Mouse (Mus musculus) heart, postnatal 0 days (tissue): ENCODE data around the gene Men1. TPM values are rescaled to one million over a fixed set of nuclear protein-coding genes. Genes with fewer than 3 reads are reported as not detected.
A peak's percentile ranks its signal among the peaks of the same experiment; 100 is the strongest.

Experiments
- ATAC-seq: fragments of 200-750 bp; cut with Nextera tagmentation; 2 replicates; pipeline ENCODE4 v1.8.0; 2017; ENCODE audit warnings: low read depth, moderate number of reproducible peaks, moderate library complexity; ENCODE audit not compliant: insufficient read depth
- DNase-seq: peaks from one replicate; pipeline ENCODE4 v3.0.0-alpha.2; 2016; ENCODE audit warnings: low spot score
- H3K27ac ChIP-seq: fragments of 300-500 bp; sonication (generic); 2 replicates; pipeline ENCODE4 v1.5.1; 2014; ENCODE audit warnings: low read depth, mild to moderate bottlenecking
- H3K27me3 ChIP-seq: fragments of 300-500 bp; sonication (generic); 2 replicates; pipeline ENCODE4 v1.6.1; 2014; ENCODE audit warnings: low read length, mixed read lengths; ENCODE audit not compliant: control insufficient read depth, insufficient read depth
- H3K36me3 ChIP-seq: fragments of 300-500 bp; sonication (generic); replicated peaks from 2 replicates; pipeline ENCODE4 v1.6.1; 2014; ENCODE audit warnings: low read length, mixed read lengths; ENCODE audit not compliant: control insufficient read depth, insufficient read depth
- H3K4me1 ChIP-seq: fragments of 300-500 bp; sonication (generic); 2 replicates; pipeline ENCODE4 v1.6.1; 2014; ENCODE audit warnings: antibody characterized with exemption; ENCODE audit not compliant: control insufficient read depth, insufficient read depth
- H3K4me2 ChIP-seq: fragments of 300-500 bp; sonication (generic); 2 replicates; pipeline ENCODE4 v1.6.1; 2014; ENCODE audit warnings: low read depth, mild to moderate bottlenecking, low read length, moderate library complexity
- H3K4me3 ChIP-seq: fragments of 300-500 bp; sonication (generic); 2 replicates; pipeline ENCODE4 v1.5.1; 2014; ENCODE audit warnings: low read depth, low read length
- H3K9ac ChIP-seq: fragments of 300-500 bp; sonication (generic); replicated peaks from 2 replicates; pipeline ENCODE4 v1.6.1; 2014; ENCODE audit warnings: low read depth, low read length, mixed read lengths
- H3K9me3 ChIP-seq: fragments of 300-500 bp; sonication (generic); replicated peaks from 2 replicates; pipeline ENCODE4 v1.6.1; 2016; ENCODE audit warnings: low read length; ENCODE audit not compliant: control insufficient read depth
- CTCF ChIP-seq: IDR thresholded peaks from 2 replicates; pipeline ENCODE4 v1.5.1; 2016; ENCODE audit warnings: antibody characterized with exemption, control low read depth, low read depth
- EP300 ChIP-seq: IDR thresholded peaks from 2 replicates; pipeline ENCODE4 v1.6.1; 2016; ENCODE audit warnings: antibody characterized with exemption, low read depth
- WGBS: fragments of 180-500 bp; shearing (Covaris S2); extraction: QIAGEN DNeasy Blood & Tissue Kit; methylation state at CpG from one replicate; pipeline ENCODE4 v1.1.7; 2014; 5-methylcytosine and 5-hydroxymethylcytosine counted together
- polyA plus RNA-seq: library from polyadenylated mRNA; unstranded; fragments of >200 nt; fragmentation: Nextera tagmentation; extraction: Ambion mirVana; gene quantifications from 2 replicates; pipeline ENCODE4 v1.2.1, GENCODE M21; 2015
- total RNA-seq: library from RNA; depleted of rRNA; stranded (reverse); fragments of >200 nt; gene quantifications from 2 replicates; pipeline ENCODE4 v1.2.3, GENCODE M21; 2014; ENCODE audit warnings: low replicate concordance; rRNA removed

Men1 gene
- total RNA-seq (20.6 and 46.5 TPM in 2 replicates), polyA plus RNA-seq (20.1 and 20.3 TPM in 2 replicates)

DNA sequence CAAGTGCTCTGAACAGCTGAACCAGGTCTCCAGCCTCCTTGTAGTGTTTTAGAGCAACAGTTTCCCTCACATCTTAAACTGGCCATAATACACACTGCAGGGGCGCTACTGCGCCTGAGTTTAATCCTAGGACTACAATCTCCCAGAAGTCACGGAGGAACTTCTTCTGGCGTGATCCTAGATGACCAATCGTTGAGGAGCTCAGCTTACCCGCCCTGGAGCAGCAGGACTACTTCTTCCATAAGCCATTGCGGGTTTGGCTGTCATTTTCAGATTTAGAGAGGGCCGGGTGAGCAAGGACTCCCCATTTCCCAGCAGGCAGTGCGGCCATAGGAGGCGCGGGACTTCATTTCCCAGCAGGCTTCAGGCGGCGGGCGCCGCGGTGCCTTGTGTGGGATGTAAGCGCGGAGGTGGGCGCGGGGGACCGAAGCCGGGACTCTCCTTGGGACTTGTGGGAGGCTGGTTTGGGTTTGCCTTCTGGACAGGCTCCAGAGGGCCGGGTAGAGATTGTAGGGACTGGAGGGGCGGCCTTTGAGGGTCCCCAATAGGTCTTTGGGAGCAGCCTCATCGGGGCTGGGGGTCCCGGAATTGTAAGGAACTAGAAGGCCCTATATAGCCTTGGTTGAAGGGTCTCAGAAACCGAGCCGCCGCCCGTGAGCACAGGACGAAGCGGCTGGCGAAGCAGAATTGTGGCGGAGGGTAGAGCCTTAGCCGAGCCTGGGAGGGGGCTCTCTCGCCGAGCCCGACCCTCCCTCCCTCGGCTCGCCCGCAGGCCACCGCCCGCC is at the start of gene Men1:
Gene Men1, plus strand, starts transcription at position 307 of the 785 bp plus-strand sequence.
- peak; percentile 93 for ATAC-seq
- Histone ChIP-seq H3K27ac (peak within 1 kb of the TSS; percentile 79), H3K27me3 (no peaks in the 10 kb centered on the region), H3K36me3 (peaks cover 31% of the 10 kb centered on the region), H3K4me2 (peak within 1 kb of the TSS; percentile 97), H3K9me3 (no peaks in the 10 kb centered on the region), H3K4me3 (peak within 1 kb of the TSS; percentile 78), H3K9ac (peak within 1 kb of the TSS; percentile 65), H3K4me1 (peaks cover 18% of the 10 kb centered on the region)
- TF ChIP-seq CTCF (peak; percentile 40; the same call in 1 of the 2 replicates), EP300 (no peak)
- peak; percentile 99 for DNase-seq
- WGBS: under 1% methylated on average over 35 of the region's 43 CpGs

DNA sequence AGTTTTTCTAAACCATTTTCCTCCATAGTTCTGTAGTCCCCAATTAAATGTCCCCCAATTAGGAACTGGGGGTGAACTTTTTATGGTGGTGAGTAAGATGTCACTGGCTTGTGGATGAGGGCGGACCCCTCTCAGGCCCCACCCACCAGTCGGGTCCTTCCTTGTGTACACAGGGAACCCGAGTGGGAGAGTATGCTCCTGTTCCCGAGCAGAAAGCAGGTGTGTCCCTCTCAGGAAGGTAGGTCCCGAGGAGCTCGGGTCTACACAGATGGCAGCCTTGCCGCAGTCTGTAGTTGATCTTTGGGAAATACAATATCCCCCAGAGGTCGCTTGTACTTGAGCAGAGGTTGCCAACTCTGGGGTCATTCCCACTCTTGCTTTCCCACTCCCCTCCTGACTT is 49.6 kb upstream of the Men1 start:
- no peak for TF ChIP-seq CTCF
- no peak for TF ChIP-seq EP300
- DNase-seq: no peak
- no peaks in the 10 kb centered on the region for H3K27me3 ChIP-seq
- peak overlapping the region; percentile 11; the same call in 1 of the 2 replicates for H3K4me2 ChIP-seq
- H3K4me3 ChIP-seq: no peak overlapping the region
- no peak for ATAC-seq
- H3K36me3 ChIP-seq: peaks cover 46% of the 10 kb centered on the region
- H3K9ac ChIP-seq: no peak overlapping the region
- H3K4me1 ChIP-seq: peaks cover 50% of the 10 kb centered on the region
- no peaks in the 10 kb centered on the region for H3K9me3 ChIP-seq
- WGBS: 49% methylated on average over 8 of the region's 8 CpGs
- H3K27ac ChIP-seq: peak overlapping the region; percentile 82

DNA sequence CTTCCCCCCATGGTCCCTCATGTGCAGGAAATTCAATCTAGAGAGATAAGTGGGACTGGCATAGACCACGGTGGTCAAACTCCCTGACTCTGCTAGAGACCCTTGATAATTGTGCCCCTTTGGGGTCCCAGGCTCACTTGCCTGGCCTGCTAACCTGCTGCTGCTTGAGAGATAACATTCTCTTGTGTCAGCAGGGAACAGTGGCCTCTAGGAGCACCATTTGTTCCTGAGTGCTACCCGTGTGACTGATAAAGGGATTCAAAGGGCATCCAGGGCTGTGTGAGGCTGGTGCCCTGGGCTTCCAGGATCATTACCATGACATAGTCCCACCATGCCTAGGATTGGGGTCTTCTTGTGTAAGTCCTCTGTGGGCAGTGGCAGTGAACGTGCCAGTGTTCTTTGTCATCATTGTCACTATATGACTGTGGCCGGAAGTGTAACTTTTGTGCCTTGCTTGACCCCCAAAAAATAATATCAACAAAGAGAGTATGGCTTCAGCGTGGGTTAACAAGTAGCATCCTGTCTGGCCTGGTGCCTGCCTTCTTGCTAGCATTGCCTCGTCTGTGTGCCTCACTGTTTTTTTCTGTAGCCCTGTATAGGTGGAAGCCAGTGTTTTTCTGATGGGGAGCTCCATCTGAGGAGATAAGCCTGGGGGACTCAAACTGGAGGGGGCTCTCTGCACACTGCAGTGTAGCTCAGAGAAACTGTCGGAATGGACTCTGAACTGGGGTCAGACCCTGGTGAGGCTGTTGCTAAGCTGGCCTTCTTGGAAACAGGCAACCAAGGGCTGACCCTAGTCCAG is 48.9 kb upstream of the Men1 start:
- H3K27me3 ChIP-seq: no peaks in the 10 kb centered on the region
- H3K9ac ChIP-seq: no peak overlapping the region
- H3K4me2 ChIP-seq: peak overlapping the region; percentile 11; the same call in 1 of the 2 replicates
- peak overlapping the region; percentile 82 for H3K27ac ChIP-seq
- H3K9me3 ChIP-seq: no peaks in the 10 kb centered on the region
- peaks cover 40% of the 10 kb centered on the region for H3K36me3 ChIP-seq
- 26% methylated on average over 7 of the region's 7 CpGs for WGBS
- H3K4me3 ChIP-seq: no peak overlapping the region
- DNase-seq: peak; percentile 30
- H3K4me1 ChIP-seq: peaks cover 47% of the 10 kb centered on the region
- TF ChIP-seq CTCF: no peak
- no peak for TF ChIP-seq EP300
- ATAC-seq: peak; percentile 45

DNA sequence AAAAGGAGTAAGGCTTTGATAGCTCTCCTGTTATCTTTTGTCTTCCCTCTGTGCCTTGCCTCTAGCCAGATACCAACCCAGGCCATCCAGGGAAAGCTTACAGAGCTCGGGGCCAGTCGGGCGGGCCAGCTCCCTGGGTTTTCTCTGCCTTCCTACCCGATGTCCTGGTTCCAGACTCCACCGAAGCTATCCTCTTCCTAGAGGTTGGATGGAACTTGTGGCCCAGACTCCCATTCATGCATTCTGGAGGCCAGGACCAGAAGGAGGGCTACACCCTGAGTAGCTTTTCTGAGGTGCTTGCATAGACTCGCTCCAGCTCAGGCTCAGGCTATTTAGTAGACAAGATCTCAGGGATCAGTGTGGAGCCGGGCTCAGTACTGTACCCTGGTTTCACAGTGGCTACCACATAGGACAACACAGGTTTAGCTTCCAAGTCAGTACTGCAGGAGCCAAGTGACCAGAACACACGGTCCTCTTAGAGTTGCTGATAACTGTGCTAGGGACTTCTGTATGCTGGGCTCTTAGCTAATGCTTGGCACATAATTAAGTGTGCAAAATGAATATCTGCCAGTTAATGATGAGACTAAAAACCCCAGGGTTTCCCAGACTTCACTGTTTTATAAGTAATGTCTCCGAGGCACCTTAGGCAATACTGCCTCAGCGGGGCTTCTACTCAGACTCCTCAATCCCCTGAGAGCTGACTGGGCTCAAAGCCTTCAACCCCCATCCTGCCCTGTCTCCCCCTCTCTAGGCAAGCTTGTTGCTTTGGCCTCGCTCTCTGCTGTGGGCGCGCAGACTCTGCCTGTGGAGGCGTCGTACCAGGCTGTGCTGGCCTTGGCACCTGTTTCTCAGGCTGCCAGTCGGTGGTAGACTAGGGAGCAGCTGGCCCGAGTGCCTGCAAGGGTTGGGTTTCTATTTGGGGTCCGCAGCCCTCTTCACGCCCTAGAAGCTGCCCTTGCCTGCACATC is 48.1 kb upstream of the Men1 start:
- H3K4me3 ChIP-seq: no peak overlapping the region
- ATAC-seq (no peak), DNase-seq (no peak)
- 65% methylated on average over 19 of the region's 19 CpGs for WGBS
- H3K4me2 ChIP-seq: peak overlapping the region; percentile 11; the same call in 1 of the 2 replicates
- H3K9me3 ChIP-seq: no peaks in the 10 kb centered on the region
- peak overlapping the region; percentile 82 for H3K27ac ChIP-seq
- no peaks in the 10 kb centered on the region for H3K27me3 ChIP-seq
- H3K36me3 ChIP-seq: peaks cover 36% of the 10 kb centered on the region
- TF ChIP-seq EP300: no peak
- no peak for TF ChIP-seq CTCF
- H3K9ac ChIP-seq: peak overlapping the region; percentile 1; the same call in 1 of the 2 replicates
- H3K4me1 ChIP-seq: peaks cover 50% of the 10 kb centered on the region
